Comparison of ENCODE assay signal across 16 mouse cellular contexts in genomic region chr1:21007941-21008701, GRCm38 (mm10). TPM values are rescaled to one million over a fixed set of nuclear protein-coding genes. Genes with fewer than 3 reads are reported as not detected.
DNase-seq lines count a peak whose midpoint lies in the region; ATAC-seq and TF ChIP-seq lines count a peak whose summit lies in the region.
"Had no signal": no experiment of that assay in that cellular context is flagged by ENCODE, and none has a peak within 500 bp of the region (broad histone marks: within the 10 kb centered on the region; RNA-seq: fewer than 3 reads in every experiment).

No protein-coding gene starts in this region.

- 59% methylated on average over 7 of the region's 7 CpGs for WGBS in heart, postnatal 0 days
- WGBS in liver, embryonic 12.5 days (ENCODE audit: insufficient replicate concordance) = 56% methylated on average over 7 of the region's 7 CpGs

- peaks cover 39% of the 10 kb centered on the region for H3K36me3 ChIP-seq in heart, postnatal 0 days (replicated peaks; ENCODE audit: control insufficient read depth, insufficient read depth, low read length)
- H3K36me3 ChIP-seq in liver, embryonic 12.5 days = peaks cover 14% of the 10 kb centered on the region

- H3K9ac ChIP-seq in heart, postnatal 0 days (replicated peaks; ENCODE audit: low read depth, low read length) = no peak overlapping the region
- H3K9ac ChIP-seq in liver, embryonic 12.5 days = no peak overlapping the region
- H3K9ac ChIP-seq: hindbrain, embryonic 13.5 days; limb, embryonic 12.5 days; midbrain, embryonic 13.5 days had no signal

- TF ChIP-seq CTCF in heart, postnatal 0 days (IDR thresholded peaks at IDR 0.05; ENCODE audit: low read depth) = no peak

- no peak overlapping the region for H3K4me3 ChIP-seq in heart, postnatal 0 days (ENCODE audit: low read depth, low read length)
- H3K4me3 ChIP-seq in liver, embryonic 12.5 days = no peak overlapping the region
- H3K4me3 ChIP-seq: hindbrain, embryonic 13.5 days; left cerebral cortex, adult 2 months; limb, embryonic 12.5 days; midbrain, embryonic 13.5 days had no signal

- no peak overlapping the region for H3K4me2 ChIP-seq in heart, postnatal 0 days (ENCODE audit: low read depth, low read length)
- H3K4me2 ChIP-seq in liver, embryonic 12.5 days = no peak overlapping the region
- H3K4me2 ChIP-seq: hindbrain, embryonic 13.5 days; limb, embryonic 12.5 days; midbrain, embryonic 13.5 days had no signal

- peak; percentile 3 for DNase-seq in heart, postnatal 0 days (ENCODE audit: low spot score)
- no peak for DNase-seq in heart, postnatal 25 days (ENCODE audit: low spot score)
- peak; percentile 3 for DNase-seq in thymus, postnatal 14 days
- DNase-seq in thymus, postnatal 0 days (ENCODE audit: low spot score) = no peak
- DNase-seq in yolk sac, embryonic 10.5 days (ENCODE audit: low spot score) = peak; percentile 76
- no peak for DNase-seq in spleen, postnatal 14 days (ENCODE audit: low spot score in 2 of 2)
- DNase-seq in cerebellum, postnatal 25 days = no peak
- DNase-seq: cerebellum, adult 2 months; lung, adult 2 months had no signal

- no peaks in the 10 kb centered on the region for H3K9me3 ChIP-seq in heart, postnatal 0 days (replicated peaks; ENCODE audit: control insufficient read depth, low read length)
- no peaks in the 10 kb centered on the region for H3K9me3 ChIP-seq in liver, embryonic 12.5 days (replicated peaks)
- H3K9me3 ChIP-seq: hindbrain, embryonic 13.5 days; limb, embryonic 12.5 days; midbrain, embryonic 13.5 days had no signal

- intact Hi-C loops in heart, postnatal 25 days (cut with DNase I) = no loop called here

- H3K27me3 ChIP-seq in heart, postnatal 0 days (ENCODE audit: control insufficient read depth, insufficient read depth, low read length) = no peaks in the 10 kb centered on the region
- no peaks in the 10 kb centered on the region for H3K27me3 ChIP-seq in liver, embryonic 12.5 days (replicated peaks)
- H3K27me3 ChIP-seq: hindbrain, embryonic 13.5 days; limb, embryonic 12.5 days; midbrain, embryonic 13.5 days had no signal

- no peaks in the 10 kb centered on the region for H3K4me1 ChIP-seq in heart, postnatal 0 days (ENCODE audit: control insufficient read depth, insufficient read depth)
- H3K4me1 ChIP-seq in liver, embryonic 12.5 days = 0 out of 2 replicates have a peak, but pooled peaks cover 3% of the 10 kb centered on the region
- H3K4me1 ChIP-seq: hindbrain, embryonic 13.5 days; limb, embryonic 12.5 days; midbrain, embryonic 13.5 days had no signal

- ATAC-seq in heart, postnatal 0 days (ENCODE audit: insufficient read depth, low read depth) = 0 out of 2 replicates have a peak, but pooled peaks have one; percentile 2
- peak; percentile 55; the same call in 1 of the 2 replicates for ATAC-seq in liver, embryonic 12.5 days
- ATAC-seq: forebrain, embryonic 16.5 days; midbrain, embryonic 13.5 days had no signal

- peak overlapping the region; percentile 53 for H3K27ac ChIP-seq in heart, postnatal 0 days (ENCODE audit: low read depth)
- H3K27ac ChIP-seq in liver, embryonic 12.5 days = no peak overlapping the region
- H3K27ac ChIP-seq: hindbrain, embryonic 13.5 days; left cerebral cortex, adult 2 months; limb, embryonic 12.5 days; macrophage; midbrain, embryonic 13.5 days had no signal

- no peak for TF ChIP-seq EP300 in heart, postnatal 0 days (IDR thresholded peaks at IDR 0.05; ENCODE audit: low read depth)

RNA-seq across cellular contexts. Expression of gene Efhc1, which starts 56.7 kb away (rescaled TPM):
- total RNA-seq in heart, postnatal 0 days (2014; rRNA removed; ENCODE audit: low replicate concordance) = 0.27 TPM in 1 of 2 replicates, not detected in the other
- polyA plus RNA-seq in heart, postnatal 0 days (2015; fragmentation: Nextera tagmentation; extraction: Ambion mirVana) = 0.64 and 1.4 TPM in 2 replicates
- under 1 TPM; 0.42 to 0.75 TPM for total RNA-seq in heart, postnatal 25 days (2021)
- 0.88 and 1.3 TPM in 2 replicates for polyA plus RNA-seq in thymus, postnatal 0 days (2015; fragmentation: Nextera tagmentation; extraction: Ambion mirVana)
- polyA plus RNA-seq in liver, embryonic 12.5 days (2016; fragmentation: Nextera tagmentation; extraction: Ambion mirVana) = 0.62 and 0.77 TPM in 2 replicates

Comparison
In these comparisons a context has a peak if more than half of its experiments do, and no peak if none do; other contexts are left out.
1. DNase-seq: peak in heart, postnatal 0 days (single experiment), thymus, postnatal 14 days (single experiment) and yolk sac, embryonic 10.5 days (single experiment); none in heart, postnatal 25 days (single experiment), thymus, postnatal 0 days (single experiment), spleen, postnatal 14 days (0 of 2) and cerebellum, postnatal 25 days (0 of 2).